Comparison of ENCODE assay signal across 7 mouse cellular contexts in the genomic region with DNA sequence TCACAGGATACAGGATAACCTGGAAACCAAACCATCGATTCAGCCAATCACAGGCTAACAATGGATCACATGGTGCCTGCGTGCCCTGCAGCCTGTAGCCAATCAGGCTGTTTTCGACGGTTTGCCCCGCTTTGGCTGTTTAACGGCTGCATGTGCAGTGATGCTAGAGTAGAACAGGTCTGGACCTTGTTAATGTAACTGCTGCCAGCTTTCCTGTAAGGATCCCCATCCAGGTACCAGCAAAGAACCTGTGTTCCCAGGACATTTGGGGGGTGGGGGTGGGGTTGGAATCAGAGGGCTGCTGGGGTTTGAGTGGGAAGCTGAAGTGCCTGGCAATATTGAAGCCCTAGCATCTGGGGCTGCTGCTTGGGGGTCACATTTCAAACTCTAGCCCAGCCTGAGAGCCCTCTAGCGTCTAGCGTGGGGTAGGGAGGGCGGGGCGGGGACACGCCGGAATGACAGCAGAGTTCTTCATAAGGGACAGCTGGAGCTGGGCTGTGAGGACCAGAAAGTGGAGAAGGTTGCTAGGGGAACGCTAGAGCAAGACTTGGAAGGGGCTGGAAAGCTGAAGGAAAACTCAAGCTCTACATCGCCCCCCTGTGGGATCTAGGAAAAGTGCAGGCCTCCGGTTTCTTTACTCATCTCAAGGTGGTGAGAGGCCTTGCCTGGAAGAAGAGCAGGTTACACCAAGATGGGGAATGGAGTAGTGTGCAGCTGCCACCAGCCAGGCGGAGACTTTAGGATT. TPM values are rescaled to one million over a fixed set of nuclear protein-coding genes. Genes with fewer than 3 reads are reported as not detected.
DNase-seq lines count a peak whose midpoint lies in the region; ATAC-seq and TF ChIP-seq lines count a peak whose summit lies in the region.

No protein-coding gene starts in this region.

- no peak overlapping the region for H3K27ac ChIP-seq in forebrain, embryonic 11.5 days (ENCODE audit: low read depth, low read length)
- H3K27ac ChIP-seq in hindbrain, embryonic 15.5 days (replicated peaks): no peak overlapping the region
- H3K27ac ChIP-seq in stomach, postnatal 0 days (replicated peaks): no peak overlapping the region

- no peak overlapping the region for H3K4me3 ChIP-seq in forebrain, embryonic 11.5 days (ENCODE audit: low read depth, low read length)
- H3K4me3 ChIP-seq in hindbrain, embryonic 15.5 days: peak overlapping the region; percentile 25
- H3K4me3 ChIP-seq in stomach, postnatal 0 days (ENCODE audit: low read depth, low read length): no peak overlapping the region

- WGBS in forebrain, embryonic 11.5 days: 32% methylated on average over 16 of the region's 16 CpGs
- 23% methylated on average over 16 of the region's 16 CpGs for WGBS in hindbrain, embryonic 15.5 days
- WGBS in stomach, postnatal 0 days: 24% methylated on average over 16 of the region's 16 CpGs

- no peak for TF ChIP-seq EP300 in stomach, postnatal 0 days (optimal IDR thresholded peaks at IDR 0.05)

- no peaks in the 10 kb centered on the region for H3K4me1 ChIP-seq in forebrain, embryonic 11.5 days (replicated peaks; ENCODE audit: control insufficient read depth, insufficient read depth, low read length)
- 0 out of 2 replicates have a peak, but pooled peaks cover 9% of the 10 kb centered on the region for H3K4me1 ChIP-seq in hindbrain, embryonic 15.5 days (replicated peaks)
- no peaks in the 10 kb centered on the region for H3K4me1 ChIP-seq in stomach, postnatal 0 days (replicated peaks; ENCODE audit: control insufficient read depth, insufficient read depth)

- H3K36me3 ChIP-seq in forebrain, embryonic 11.5 days (ENCODE audit: control insufficient read depth, insufficient read depth, low read length): no peaks in the 10 kb centered on the region
- no peaks in the 10 kb centered on the region for H3K36me3 ChIP-seq in hindbrain, embryonic 15.5 days
- no peaks in the 10 kb centered on the region for H3K36me3 ChIP-seq in stomach, postnatal 0 days (ENCODE audit: control insufficient read depth, insufficient read depth, low read length)

- DNase-seq in NIH3T3 (ENCODE audit: low read depth): peak; percentile 24
- peak; percentile 81 for DNase-seq in brain, adult 2 months (ENCODE audit: low read depth, low spot score)
- DNase-seq in forebrain, embryonic 11.5 days (ENCODE audit: low spot score): peak; percentile 77
- peak; percentile 27 for DNase-seq in left cerebral cortex, adult 11 months (ENCODE audit: low spot score)
- peak; percentile 79 for DNase-seq in mesoderm, embryonic 11.5 days (ENCODE audit: low read depth, low spot score)
- DNase-seq in stomach, postnatal 0 days (ENCODE audit: low spot score): peak; percentile 53

- H3K9ac ChIP-seq in forebrain, embryonic 11.5 days (ENCODE audit: low read length): no peak overlapping the region
- no peak overlapping the region for H3K9ac ChIP-seq in hindbrain, embryonic 15.5 days
- H3K9ac ChIP-seq in stomach, postnatal 0 days (ENCODE audit: low read length): no peak overlapping the region

- 0 out of 2 replicates have a peak overlapping the region, but pooled peaks have one; percentile 12 for H3K4me2 ChIP-seq in forebrain, embryonic 11.5 days (ENCODE audit: low read depth, low read length, severe bottlenecking)
- peak overlapping the region; percentile 49 for H3K4me2 ChIP-seq in hindbrain, embryonic 15.5 days
- no peak overlapping the region for H3K4me2 ChIP-seq in stomach, postnatal 0 days (replicated peaks; ENCODE audit: low read depth)

- peak; percentile 76 for TF ChIP-seq CTCF in stomach, postnatal 0 days (IDR thresholded peaks at IDR 0.05; ENCODE audit: low read depth)

- no peaks in the 10 kb centered on the region for H3K9me3 ChIP-seq in forebrain, embryonic 11.5 days (ENCODE audit: control insufficient read depth, low read length)
- H3K9me3 ChIP-seq in hindbrain, embryonic 15.5 days: no peaks in the 10 kb centered on the region
- H3K9me3 ChIP-seq in stomach, postnatal 0 days (ENCODE audit: control insufficient read depth, low read length): no peaks in the 10 kb centered on the region

- no peaks in the 10 kb centered on the region for H3K27me3 ChIP-seq in forebrain, embryonic 11.5 days (ENCODE audit: control insufficient read depth, insufficient read depth, low read length)
- H3K27me3 ChIP-seq in hindbrain, embryonic 15.5 days: 0 out of 2 replicates have a peak, but pooled peaks cover 2% of the 10 kb centered on the region
- no peaks in the 10 kb centered on the region for H3K27me3 ChIP-seq in stomach, postnatal 0 days (ENCODE audit: control insufficient read depth, insufficient read depth, low read length)

- ATAC-seq in forebrain, embryonic 11.5 days (replicated peaks; ENCODE audit: low FRiP score): peak; percentile 61
- ATAC-seq in hindbrain, embryonic 15.5 days (ENCODE audit: low FRiP score, low read depth): peak; percentile 74; the same call in 1 of the 2 replicates
- peak; percentile 73 for ATAC-seq in stomach, postnatal 0 days (ENCODE audit: low FRiP score, low TSS enrichment)

RNA-seq across cellular contexts. Expression of a gene that starts 16.5 kb away (rescaled TPM):
- 30.8 and 33.5 TPM in 2 replicates for polyA plus RNA-seq in forebrain, embryonic 11.5 days (2014; fragmentation: Nextera tagmentation; extraction: Ambion mirVana)
- 26.2 and 27.0 TPM in 2 replicates for polyA plus RNA-seq in hindbrain, embryonic 15.5 days (2015; fragmentation: Nextera tagmentation; extraction: Ambion mirVana)
- 37.3 and 38.8 TPM in 2 replicates for polyA plus RNA-seq in stomach, postnatal 0 days (2015; fragmentation: Nextera tagmentation; extraction: Ambion mirVana)

Comparison
In these comparisons a context has a peak if more than half of its experiments do, and no peak if none do; other contexts are left out.
1. DNase-seq: peak in every context shown above with its lines; median percentile 81 in brain, adult 2 months; 79 in mesoderm, embryonic 11.5 days; 77 in forebrain, embryonic 11.5 days; 53 in stomach, postnatal 0 days; 27 in left cerebral cortex, adult 11 months; 24 in NIH3T3.